8 mouse cellular contexts compared by ENCODE assay signal in genomic region chr8:71668220-71668975, GRCm38 (mm10). TPM values are rescaled to one million over a fixed set of nuclear protein-coding genes. Genes with fewer than 3 reads are reported as not detected.
DNase-seq lines count a peak whose midpoint lies in the region; ATAC-seq lines count a peak whose summit lies in the region.

No protein-coding gene starts in this region.

- DNase-seq in retina, postnatal 1 day = peak; percentile 56
- DNase-seq in retina, embryonic 14.5 days (ENCODE audit: low spot score) = no peak
- DNase-seq in brain, adult 2 months (ENCODE audit: low read depth, low spot score) = peak; percentile 73
- no peak for DNase-seq in limb, embryonic 10.5 days (ENCODE audit: low spot score)
- no peak for DNase-seq in frontal cortex, postnatal 25 days (ENCODE audit: low spot score in 2 of 2)
- DNase-seq in layer of hippocampus, adult 8-10 months (ENCODE audit: low spot score in 2 of 2) = no peak

- WGBS in heart, embryonic 12.5 days = 2% methylated on average over 21 of the region's 21 CpGs
- whole genome bisulfite sequencing in limb, embryonic 10.5 days = 3% methylated on average over 21 of the region's 21 CpGs

- no peaks in the 10 kb centered on the region for H3K9me3 ChIP-seq in heart, embryonic 12.5 days (replicated peaks)
- H3K9me3 ChIP-seq in limb, embryonic 10.5 days (replicated peaks) = no peaks in the 10 kb centered on the region

- peaks cover 56% of the 10 kb centered on the region for H3K4me1 ChIP-seq in heart, embryonic 12.5 days (replicated peaks)
- H3K4me1 ChIP-seq in limb, embryonic 10.5 days = peaks cover 66% of the 10 kb centered on the region

- peak overlapping the region; percentile 81 for H3K27ac ChIP-seq in heart, embryonic 12.5 days (ENCODE audit: poor library complexity, severe bottlenecking)
- peak overlapping the region; percentile 77 for H3K27ac ChIP-seq in limb, embryonic 10.5 days

- peaks cover 11% of the 10 kb centered on the region for H3K27me3 ChIP-seq in heart, embryonic 12.5 days (replicated peaks)
- peaks cover 89% of the 10 kb centered on the region for H3K27me3 ChIP-seq in limb, embryonic 10.5 days (ENCODE audit: low read depth, poor library complexity, severe bottlenecking)

- H3K36me3 ChIP-seq in heart, embryonic 12.5 days = no peaks in the 10 kb centered on the region
- H3K36me3 ChIP-seq in limb, embryonic 10.5 days = no peaks in the 10 kb centered on the region

- peak; percentile 75 for ATAC-seq in heart, embryonic 12.5 days (ENCODE audit: insufficient number of reproducible peaks, low FRiP score)
- ATAC-seq in monocyte, adult 5-6 weeks (replicated peaks; ENCODE audit: insufficient number of reproducible peaks, low FRiP score, low TSS enrichment, poor library complexity, severe bottlenecking) = peak; percentile 45

- H3K4me3 ChIP-seq in heart, embryonic 12.5 days = peak overlapping the region; percentile 23
- H3K4me3 ChIP-seq in limb, embryonic 10.5 days = peak overlapping the region; percentile 25

- H3K4me2 ChIP-seq in heart, embryonic 12.5 days = peak overlapping the region; percentile 66

- H3K9ac ChIP-seq in heart, embryonic 12.5 days = peak overlapping the region; percentile 60

RNA-seq across cellular contexts. Expression of gene Unc13a, which starts 3.2 kb away (rescaled TPM):
- 0.47 and 0.64 TPM in 2 replicates for polyA plus RNA-seq in heart, embryonic 12.5 days (2016; fragmentation: Nextera tagmentation; extraction: Ambion mirVana)
- polyA plus RNA-seq in limb, embryonic 10.5 days (2016; fragmentation: Nextera tagmentation; extraction: Ambion mirVana) = 0.40 and 0.51 TPM in 2 replicates
- total RNA-seq in monocyte, adult 5-6 weeks (2017) = 0.21 to 0.97 TPM (median 0.29 TPM) in 3 replicates
- total RNA-seq in layer of hippocampus, adult 8-10 months (2022) = 100 to 1,000 TPM; 219 to 265 (median 239) TPM

RNA-seq across cellular contexts. Expression of gene Jak3, which starts 7.7 kb away (rescaled TPM):
- polyA plus RNA-seq in heart, embryonic 12.5 days (2016; fragmentation: Nextera tagmentation; extraction: Ambion mirVana) = 10.6 and 11.8 TPM in 2 replicates
- 3.7 and 4.6 TPM in 2 replicates for polyA plus RNA-seq in limb, embryonic 10.5 days (2016; fragmentation: Nextera tagmentation; extraction: Ambion mirVana)
- total RNA-seq in monocyte, adult 5-6 weeks (2017) = 7.1 to 25.6 TPM (median 11.2 TPM) in 3 replicates
- total RNA-seq in layer of hippocampus, adult 8-10 months (2022) = 10 to 100 TPM in 1 of 4 experiments, 1 to 10 TPM in 3; 4.6 to 10.5 (median 7.9) TPM

RNA-seq across cellular contexts. Expression of gene Insl3, which starts 20.6 kb away (rescaled TPM):
- polyA plus RNA-seq in heart, embryonic 12.5 days (2016; fragmentation: Nextera tagmentation; extraction: Ambion mirVana) = 2.0 and 2.4 TPM in 2 replicates
- 0.53 and 0.76 TPM in 2 replicates for polyA plus RNA-seq in limb, embryonic 10.5 days (2016; fragmentation: Nextera tagmentation; extraction: Ambion mirVana)
- 14.1 TPM in 1 of 3 replicates, not detected in the others for total RNA-seq in monocyte, adult 5-6 weeks (2017)
- total RNA-seq in layer of hippocampus, adult 8-10 months (2022) = 1 to 10 TPM; 2.1 to 6.9 (median 2.6) TPM

RNA-seq across cellular contexts. Expression of gene B3gnt3, which starts 33.2 kb away (rescaled TPM):
- 3.4 and 3.7 TPM in 2 replicates for polyA plus RNA-seq in heart, embryonic 12.5 days (2016; fragmentation: Nextera tagmentation; extraction: Ambion mirVana)
- 0.67 and 1.2 TPM in 2 replicates for polyA plus RNA-seq in limb, embryonic 10.5 days (2016; fragmentation: Nextera tagmentation; extraction: Ambion mirVana)
- total RNA-seq in monocyte, adult 5-6 weeks (2017) = 0.29 to 0.75 TPM in 2 of 3 replicates, not detected in the other
- total RNA-seq in layer of hippocampus, adult 8-10 months (2022) = under 1 TPM; 0.47 to 0.93 (median 0.56) TPM

RNA-seq across cellular contexts. Expression of gene Fcho1, which starts 57.1 kb away (rescaled TPM):
- 1.6 and 2.1 TPM in 2 replicates for polyA plus RNA-seq in heart, embryonic 12.5 days (2016; fragmentation: Nextera tagmentation; extraction: Ambion mirVana)
- 2.2 and 4.3 TPM in 2 replicates for polyA plus RNA-seq in limb, embryonic 10.5 days (2016; fragmentation: Nextera tagmentation; extraction: Ambion mirVana)
- total RNA-seq in monocyte, adult 5-6 weeks (2017) = 17.3 to 92.4 TPM (median 17.6 TPM) in 3 replicates
- total RNA-seq in layer of hippocampus, adult 8-10 months (2022) = 100 to 1,000 TPM in 3 of 4 experiments, 10 to 100 TPM in 1; 92.1 to 120 (median 112) TPM

Comparison
In these comparisons a context has a peak if more than half of its experiments do, and no peak if none do; other contexts are left out.
1. DNase-seq: peak in retina, postnatal 1 day (single experiment) and brain, adult 2 months (single experiment); none in retina, embryonic 14.5 days (single experiment), limb, embryonic 10.5 days (single experiment), frontal cortex, postnatal 25 days (0 of 2) and layer of hippocampus, adult 8-10 months (0 of 2).
2. RNA of gene Unc13a, which starts 3.2 kb away (total RNA-seq): 219 to 265 TPM in layer of hippocampus, adult 8-10 months; 0.21 to 0.97 TPM in monocyte, adult 5-6 weeks; every median in the first group is over 100 times any median in the second.